Mouse (Mus musculus): ENCODE measurements around the gene Gm7075.

DNA sequence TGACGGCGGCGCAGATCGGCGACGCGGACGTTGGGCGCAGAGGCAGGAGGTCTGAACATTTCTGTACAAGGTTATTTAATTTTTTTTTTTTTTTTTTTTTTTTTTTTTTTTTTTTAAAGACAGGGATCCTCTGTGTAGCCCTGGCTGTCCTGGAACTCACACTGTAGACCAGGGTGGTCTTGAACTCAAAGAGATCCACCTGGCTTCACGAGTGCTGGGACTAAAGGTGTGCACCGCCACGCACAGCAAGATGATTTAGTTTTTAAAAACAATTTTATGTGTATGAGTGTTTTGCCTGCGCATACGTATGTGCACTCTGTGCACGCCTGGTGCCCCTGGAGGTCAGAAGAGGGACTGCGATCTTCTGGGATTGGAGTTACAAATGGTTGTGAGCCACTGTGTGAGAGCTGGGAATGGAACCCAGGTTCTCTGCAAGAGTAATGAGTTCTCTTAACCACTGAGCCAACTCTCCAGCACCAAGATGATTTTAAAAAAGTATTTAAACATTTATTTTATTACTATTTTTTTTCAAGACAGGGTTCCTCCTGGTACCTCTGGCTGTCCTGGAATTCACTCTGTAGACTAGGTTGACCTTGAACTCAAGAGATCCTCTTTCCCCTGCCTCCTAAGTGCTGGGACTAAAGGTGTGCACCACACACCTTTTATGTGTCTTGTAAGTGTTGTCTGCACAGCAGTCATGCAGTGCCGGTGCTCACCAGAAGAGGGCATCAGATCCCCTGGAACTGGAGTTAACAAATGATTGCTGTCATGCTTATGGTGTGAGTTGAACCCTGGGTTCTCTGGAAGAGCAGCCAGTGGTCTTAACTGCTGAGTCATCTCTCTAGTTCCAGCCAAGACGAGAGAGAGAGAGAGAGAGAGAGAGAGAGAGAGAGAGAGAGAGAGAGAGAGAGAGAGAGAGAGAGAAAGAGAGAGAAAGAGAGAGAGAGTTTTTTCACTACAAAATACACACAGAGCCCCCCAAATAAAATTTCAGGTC, at the start of gene Gm7075:
- TF ChIP-seq CTCF (conservative IDR thresholded peaks at IDR 0.05 in 1 of 2, IDR thresholded peaks at IDR 0.05 in 1 of 2; ENCODE audit: low read depth in 2 of 2, low read length in 2 of 2) (peak; percentile 55 to 57; a peak in 3 of 4 replicates), GABPA (IDR thresholded peaks at IDR 0.05; ENCODE audit: insufficient replicate concordance, low read depth, low read length) (no peak), CHD2 (IDR thresholded peaks at IDR 0.05; ENCODE audit: low read length) (no peak), POLR2A (IDR thresholded peaks at IDR 0.05; ENCODE audit: low read depth, low read length) (no peak), USF1 (IDR thresholded peaks at IDR 0.05; ENCODE audit: low read depth, low read length) (no peak), USF2 (conservative IDR thresholded peaks at IDR 0.05; ENCODE audit: low read depth, low read length) (no peak), EP300 (IDR thresholded peaks at IDR 0.05; ENCODE audit: low read length) (no peak), ZKSCAN1 (IDR thresholded peaks at IDR 0.05; ENCODE audit: borderline replicate concordance, low read depth, low read length) (no peak), MAX (IDR thresholded peaks at IDR 0.05; ENCODE audit: low read length) (no peak), ZNF384 (IDR thresholded peaks at IDR 0.05; ENCODE audit: low read depth, low read length) (no peak), ETS1 (conservative IDR thresholded peaks at IDR 0.05; ENCODE audit: low read depth, low read length) (no peak), HCFC1 (IDR thresholded peaks at IDR 0.05; ENCODE audit: low read depth, low read length) (no peak), ZC3H11A (IDR thresholded peaks at IDR 0.05; ENCODE audit: low read depth, low read length) (no peak), E2F4 (IDR thresholded peaks at IDR 0.05; ENCODE audit: insufficient replicate concordance, low read depth, low read length) (no peak)
